Mouse (Mus musculus) frontal cortex, postnatal 25 days (tissue): ENCODE data around the gene Gm17018.

Experiments
- DNase-seq, 2 experiments: peaks; one replicate each; pipeline ENCODE4 v3.0.0; 2022; ENCODE audit warnings: low spot score in 2 of 2

Gm17018 gene

GRCm38 (mm10) chr19:45587509-45588292 is 27.3 kb downstream of the Gm17018 start:
- DNase-seq = no peak

DNA sequence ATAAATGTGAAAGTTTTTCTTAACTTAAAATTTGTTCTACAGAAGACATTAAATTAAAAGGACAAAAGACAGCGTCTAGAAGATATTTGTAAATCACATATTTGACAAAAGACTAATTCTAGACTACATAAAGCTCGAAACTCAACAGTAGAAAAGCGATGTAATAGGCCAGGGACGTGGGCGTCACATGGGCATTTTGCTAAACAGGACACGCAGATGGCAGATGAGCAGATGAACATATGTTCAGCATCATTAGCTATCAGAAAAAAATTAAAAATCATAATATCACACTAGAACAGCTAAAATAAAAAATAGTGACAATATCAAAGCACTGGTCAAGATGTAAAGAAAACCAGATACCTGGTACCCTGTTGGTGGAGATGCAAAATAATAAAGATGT is 29.3 kb downstream of the Gm17018 start:
- no peak for DNase-seq

DNA sequence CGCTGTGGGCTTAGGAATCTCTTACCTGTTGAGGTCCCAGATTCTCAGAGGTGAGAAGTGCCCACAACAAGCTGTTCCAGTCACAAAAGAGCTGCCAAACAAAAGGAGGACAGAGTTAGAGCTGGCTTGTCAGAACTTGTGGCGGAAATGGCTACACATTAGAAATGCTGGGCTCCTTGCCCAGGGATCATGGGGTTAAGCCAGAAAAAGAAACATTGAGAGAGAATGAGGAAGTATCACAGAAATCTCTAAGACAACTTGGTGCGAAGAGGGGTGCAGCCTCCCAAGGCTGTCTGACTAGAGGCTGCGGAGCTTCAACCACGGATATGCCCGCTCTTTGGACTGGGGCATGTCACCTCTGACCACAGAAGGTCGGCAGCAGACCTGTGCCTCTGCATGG is 31.3 kb downstream of the Gm17018 start:
- DNase-seq = no peak

DNA sequence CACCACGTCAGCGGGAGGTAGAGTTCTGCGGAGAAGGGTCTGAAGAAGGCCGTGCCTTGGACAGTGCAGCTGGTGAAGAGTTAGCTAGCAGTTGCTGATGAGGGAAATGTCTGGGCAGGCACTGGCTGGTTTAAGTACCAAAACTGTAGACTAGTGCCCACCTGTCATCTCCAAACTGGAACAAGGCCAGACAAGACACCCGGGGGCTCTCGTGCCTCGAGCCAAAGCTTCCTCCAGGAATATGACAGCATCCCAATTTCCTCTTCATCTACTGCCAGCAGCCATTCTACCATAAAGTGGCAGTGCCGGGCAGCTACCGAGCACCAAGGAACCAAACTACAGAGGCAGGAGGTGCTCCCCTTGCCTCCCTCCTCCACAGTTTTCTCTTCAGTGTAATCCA is 32.5 kb downstream of the Gm17018 start:
- DNase-seq = no peak

- no peak for DNase-seq
Observed at GRCm38 (mm10) chr19:45594079-45594478, 33.7 kb downstream of the Gm17018 start.

DNA sequence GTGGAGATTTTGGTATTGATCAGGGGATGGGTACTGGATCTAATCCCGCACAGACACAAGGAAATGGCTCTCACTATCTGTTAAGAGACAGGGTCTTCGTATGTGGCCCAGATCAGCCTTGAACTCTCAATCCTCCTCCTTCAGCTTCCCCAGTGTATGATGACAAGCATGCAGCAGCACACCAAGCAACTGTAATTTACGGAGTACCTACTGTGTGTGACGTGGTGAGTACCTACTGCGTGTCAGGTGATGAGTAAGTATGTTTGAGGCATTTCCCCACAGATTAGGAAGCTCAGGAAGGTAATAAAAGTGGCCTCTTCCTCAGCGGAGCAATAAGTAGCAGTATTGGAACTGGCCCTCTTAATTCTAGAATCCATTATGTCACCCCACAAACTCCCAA is 35.1 kb downstream of the Gm17018 start:
- no peak for DNase-seq

DNA sequence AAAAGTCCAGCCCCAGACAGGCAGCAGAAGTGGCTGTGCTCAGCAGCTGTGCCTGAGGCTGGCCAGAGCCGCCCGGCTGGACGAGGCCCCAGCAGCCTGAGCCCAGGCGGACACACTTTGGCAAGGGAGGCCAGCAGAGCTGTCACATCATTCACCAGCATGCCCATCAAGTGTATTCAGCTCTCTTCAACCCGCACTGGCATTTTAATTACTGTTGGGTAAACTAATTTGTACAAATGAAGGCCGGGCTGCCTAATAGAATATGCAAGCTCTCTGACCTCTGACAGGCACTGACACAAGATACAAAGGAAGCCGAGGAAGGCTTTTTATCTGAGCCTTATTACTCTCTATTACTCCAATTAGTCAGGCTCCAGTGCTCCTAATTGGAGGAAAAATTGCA is 35.6 kb downstream of the Gm17018 start:
- no peak for DNase-seq

- no peak for DNase-seq
Observed at GRCm38 (mm10) chr19:45596434-45596833, 36.0 kb downstream of the Gm17018 start.

DNA sequence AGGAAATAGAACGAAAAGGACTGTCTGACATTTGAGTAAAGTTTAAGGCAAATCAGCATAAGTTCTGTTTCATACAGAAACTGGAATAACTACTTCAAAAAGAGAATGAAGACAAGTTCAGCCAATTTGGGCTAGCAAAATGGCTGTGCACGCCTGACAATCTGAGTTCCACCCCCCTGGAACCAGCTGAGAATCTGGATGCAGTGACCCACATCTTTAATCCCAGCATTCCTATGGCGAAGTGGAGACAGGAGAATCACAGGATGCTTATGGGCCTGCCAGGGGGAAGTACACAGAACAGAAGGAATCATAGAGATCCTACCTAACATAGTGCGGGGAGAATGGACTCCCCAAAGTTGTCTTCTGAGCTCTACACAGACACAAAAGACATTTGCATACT is 36.7 kb downstream of the Gm17018 start:
- DNase-seq = no peak

DNA sequence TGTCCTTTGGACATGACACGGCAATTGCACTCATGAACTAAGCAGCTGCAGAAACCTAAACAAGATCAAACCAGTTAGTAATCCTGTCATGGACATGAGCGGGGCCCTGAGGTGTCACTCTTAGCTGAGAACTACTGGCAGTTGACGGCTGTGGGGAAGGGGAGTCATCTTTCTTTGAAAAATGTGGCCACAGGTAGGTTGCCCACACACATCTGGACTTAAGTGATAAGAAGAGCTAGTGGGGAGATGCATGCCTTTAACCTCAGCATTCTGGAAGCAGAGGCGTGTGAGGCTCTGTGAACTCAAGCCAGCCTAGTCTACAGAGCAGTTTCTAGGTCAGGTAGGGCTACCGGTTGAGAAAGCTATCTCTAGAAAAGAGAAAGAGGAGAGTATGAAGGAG is 42.2 kb downstream of the Gm17018 start:
- no peak for DNase-seq

- DNase-seq = no peak
Observed at GRCm38 (mm10) chr19:45606701-45607100, 46.3 kb downstream of the Gm17018 start.

GRCm38 (mm10) chr19:45607479-45607878 is 47.1 kb downstream of the Gm17018 start:
- DNase-seq = no peak

GRCm38 (mm10) chr19:45608648-45609339 is 48.4 kb downstream of the Gm17018 start:
- no peak for DNase-seq

- no peak for DNase-seq
Observed at GRCm38 (mm10) chr19:45610823-45611222, 50.4 kb downstream of the Gm17018 start.

GRCm38 (mm10) chr19:45614375-45614774 is 54.0 kb downstream of the Gm17018 start:
- no peak for DNase-seq

DNA sequence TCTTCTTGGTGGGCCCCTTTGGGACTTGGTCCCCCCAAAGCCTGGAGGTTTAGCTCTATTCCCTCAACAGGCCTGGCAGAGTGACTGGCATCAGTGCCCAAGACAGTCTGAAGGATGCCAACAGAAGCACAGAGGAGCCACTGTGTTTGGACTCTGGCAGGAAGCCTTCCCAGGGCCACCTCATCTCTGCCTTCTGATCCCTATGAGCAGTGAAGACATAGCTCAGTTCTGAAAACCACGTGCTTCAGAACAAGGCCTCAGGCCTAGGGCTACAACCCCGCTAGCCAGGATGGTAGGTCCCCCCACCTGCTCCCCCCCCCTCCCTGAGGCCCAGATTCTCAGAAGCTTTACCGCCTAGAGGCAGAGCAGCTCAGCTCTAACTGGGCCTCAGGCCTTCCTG is 54.5 kb downstream of the Gm17018 start:
- DNase-seq = no peak

DNA sequence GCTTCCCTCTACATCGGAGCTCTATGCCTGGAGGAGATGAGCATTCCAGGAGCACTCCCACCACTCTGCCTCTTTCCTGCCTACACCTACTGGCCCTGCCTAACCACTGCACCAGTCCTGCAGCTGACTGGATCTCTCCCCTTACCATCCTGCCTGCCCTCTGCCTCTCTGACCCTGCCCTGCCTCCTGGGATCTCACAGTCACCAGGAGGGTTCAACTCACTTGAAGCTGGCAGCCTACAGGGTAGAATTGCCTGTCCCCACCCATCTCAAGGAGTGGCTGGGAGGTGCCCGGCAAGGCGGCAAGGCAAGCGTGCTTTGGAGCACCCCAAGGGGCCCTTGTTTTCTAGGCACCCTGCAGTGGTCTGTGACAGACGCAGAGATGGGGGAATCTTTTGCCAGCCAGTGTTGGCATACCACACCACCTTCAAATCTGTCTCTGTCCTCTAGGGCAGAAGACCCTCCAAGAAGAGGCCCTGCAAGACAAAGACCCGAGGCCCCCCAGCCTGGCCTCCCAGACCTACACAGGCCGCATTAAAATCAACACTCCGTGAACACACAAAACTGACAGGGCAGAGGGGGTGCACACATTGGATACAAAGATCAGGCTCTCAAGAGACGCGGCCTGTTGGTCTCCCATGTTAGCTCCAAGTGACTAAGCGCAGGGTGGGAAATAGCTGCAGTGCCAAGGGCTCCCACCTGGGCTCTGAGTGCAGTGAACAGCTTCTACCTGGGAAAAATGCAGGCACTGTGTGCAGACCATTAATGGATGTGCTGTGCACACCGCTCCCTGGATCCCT is 55.2 kb downstream of the Gm17018 start:
- DNase-seq = no peak

DNA sequence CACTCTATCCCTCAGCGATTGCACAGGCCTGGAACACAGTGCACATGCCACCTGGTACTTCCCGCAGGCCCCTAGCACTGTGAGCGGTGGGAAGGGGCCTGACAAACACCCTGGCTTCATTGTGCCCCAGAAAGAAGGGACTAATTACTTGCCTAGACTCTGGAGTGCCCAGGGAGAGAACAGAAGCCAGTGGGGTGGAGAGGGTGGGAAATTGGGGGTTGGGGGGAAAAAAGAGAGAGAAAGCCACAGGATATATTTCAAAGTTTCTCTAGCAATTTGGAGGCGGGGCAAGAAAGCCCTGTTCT is 55.8 kb downstream of the Gm17018 start:
- no peak for DNase-seq

GRCm38 (mm10) chr19:45616735-45617134 is 56.3 kb downstream of the Gm17018 start:
- no peak for DNase-seq

DNA sequence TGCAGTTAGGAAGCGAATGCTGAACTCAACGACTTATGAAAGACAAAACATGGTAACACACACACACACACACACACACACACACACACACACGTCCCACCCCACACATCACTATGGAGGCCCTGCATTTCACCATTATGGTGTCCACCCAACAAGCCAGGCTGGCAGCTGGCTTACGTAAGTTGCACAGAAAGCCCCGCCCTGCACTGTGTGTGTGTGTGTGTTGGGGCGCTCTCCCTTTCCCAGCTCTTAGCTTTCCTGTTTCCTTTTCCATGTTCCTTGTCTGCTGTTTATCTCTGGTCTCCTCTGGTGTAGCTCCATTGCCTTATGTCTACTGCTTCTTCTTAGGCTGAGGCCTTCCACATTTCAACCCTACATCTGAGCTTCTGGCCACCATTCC is 57.8 kb downstream of the Gm17018 start:
- no peak for DNase-seq

DNA sequence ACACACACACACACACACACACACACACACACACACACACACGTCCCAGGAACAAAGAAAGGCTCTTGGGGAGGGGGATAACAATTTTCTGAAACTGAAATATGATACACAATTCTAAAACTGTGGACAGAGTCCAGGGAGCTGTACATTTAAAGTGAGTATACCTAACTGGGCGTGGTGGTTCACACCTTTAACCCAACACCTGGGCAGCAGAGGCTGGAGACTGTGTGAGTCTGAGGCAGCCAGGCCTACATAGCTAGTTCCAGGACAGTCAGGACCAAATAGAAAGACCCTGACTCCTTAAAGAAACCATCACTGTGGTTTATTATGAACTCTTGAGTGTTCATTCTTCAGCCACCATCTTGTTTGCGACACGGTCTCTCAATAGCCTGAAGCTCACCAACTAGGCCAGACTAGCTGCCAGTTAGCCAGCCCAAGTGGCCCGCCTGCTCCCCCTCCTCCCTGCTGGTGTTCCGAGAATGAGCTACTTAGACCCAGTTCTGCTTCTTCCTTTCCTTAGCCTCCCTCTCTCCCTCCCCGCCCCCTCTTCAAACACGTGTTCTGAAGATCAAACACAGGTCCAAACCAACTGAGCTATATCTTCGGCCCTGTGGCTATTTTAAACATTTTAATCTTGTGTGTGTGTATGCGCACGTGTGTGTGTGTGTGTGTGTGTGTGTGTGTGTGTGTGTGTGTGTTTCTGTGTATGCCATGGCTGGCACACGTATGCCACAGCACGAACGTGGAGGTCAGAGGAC is 59.5 kb downstream of the Gm17018 start:
- DNase-seq = no peak

- no peak for DNase-seq
Observed at GRCm38 (mm10) chr19:45621061-45621460, 60.6 kb downstream of the Gm17018 start.
